ENCODE assay signal across 29 mouse cellular contexts in the genomic region with DNA sequence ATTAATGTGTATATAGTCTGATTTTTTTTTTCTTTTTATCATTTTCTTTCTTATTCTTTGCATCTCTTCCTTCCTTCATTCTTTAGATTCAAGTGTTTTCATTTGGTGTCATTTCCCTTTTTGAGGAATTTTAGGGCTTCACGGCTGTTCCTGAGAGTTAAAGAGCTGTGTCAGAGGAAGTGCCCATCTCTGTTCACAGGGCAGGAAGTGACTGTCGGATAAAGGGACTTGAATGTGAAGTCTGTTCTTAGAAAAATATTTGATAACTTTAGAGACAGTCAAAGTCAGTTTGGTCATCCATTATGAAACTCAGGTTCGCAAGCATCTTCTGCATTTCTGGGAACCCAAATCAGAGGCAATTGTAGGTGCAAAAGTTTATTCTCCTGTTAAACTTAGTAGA. TPM values are rescaled to one million over a fixed set of nuclear protein-coding genes. Genes with fewer than 3 reads are reported as not detected.
DNase-seq lines count a peak whose midpoint lies in the region; ATAC-seq lines count a peak whose summit lies in the region.
"Had no signal": no experiment of that assay in that cellular context is flagged by ENCODE, and none has a peak within 500 bp of the region (broad histone marks: within the 10 kb centered on the region; RNA-seq: fewer than 3 reads in every experiment).

No protein-coding gene starts in this region.

- H3K36me3 ChIP-seq in kidney, embryonic 16.5 days (ENCODE audit: insufficient read depth, low read length), result no peaks in the 10 kb centered on the region
- H3K36me3 ChIP-seq: heart, embryonic 10.5 days; heart, embryonic 15.5 days; kidney, embryonic 15.5 days; limb, embryonic 12.5 days; midbrain, embryonic 10.5 days; midbrain, embryonic 15.5 days; neural tube, embryonic 12.5 days had no signal

- H3K4me1 ChIP-seq in kidney, embryonic 16.5 days (ENCODE audit: insufficient read depth, low read length), result peaks cover 38% of the 10 kb centered on the region

- DNase-seq in kidney, postnatal 4 days, result no peak
- DNase-seq in CD4-positive, CD25-positive, alpha-beta regulatory T cell, adult 2 months (ENCODE audit: low read depth, low spot score), result peak; percentile 29
- DNase-seq in adrenal gland, adult 8-10 months, result no peak
- DNase-seq in layer of hippocampus, adult 18-20 months (ENCODE audit: low spot score in 2 of 2), result no peak
- DNase-seq in kidney, adult 18-20 months, result no peak
- DNase-seq: adrenal gland, postnatal 36 days; cerebellum, adult 2 months; cerebellum, postnatal 14 days; lung, postnatal 4 days; right cerebral cortex, postnatal 4 days; thymus, adult 18-20 months had no signal

- no peak for ATAC-seq in kidney, embryonic 16.5 days (ENCODE audit: low FRiP score, low TSS enrichment)
- peak; percentile 32 for ATAC-seq in activated CD4-positive, CD25-positive, alpha-beta regulatory T cell, adult 4 months
- peak; percentile 43 for ATAC-seq in inflammation-experienced regulatory T-cells, adult 6 months
- ATAC-seq: forebrain, embryonic 13.5 days; hindbrain, embryonic 16.5 days; intestine, postnatal 0 days; lung, postnatal 0 days; midbrain, embryonic 15.5 days; Patski had no signal

- H3K9ac ChIP-seq in kidney, embryonic 16.5 days (replicated peaks; ENCODE audit: low read length), result no peak overlapping the region
- H3K9ac ChIP-seq: forebrain, embryonic 13.5 days; heart, embryonic 15.5 days; kidney, embryonic 15.5 days; limb, embryonic 12.5 days; midbrain, embryonic 15.5 days; neural tube, embryonic 12.5 days had no signal

- H3K27me3 ChIP-seq in kidney, embryonic 16.5 days (ENCODE audit: insufficient read depth, low read length), result no peaks in the 10 kb centered on the region
- H3K27me3 ChIP-seq: CH12.LX; forebrain, embryonic 13.5 days; heart, embryonic 15.5 days; kidney, embryonic 15.5 days; limb, embryonic 12.5 days; midbrain, embryonic 15.5 days; neural tube, embryonic 12.5 days; Patski had no signal

- no peaks in the 10 kb centered on the region for H3K9me3 ChIP-seq in kidney, embryonic 16.5 days (ENCODE audit: low read length)
- H3K9me3 ChIP-seq: forebrain, embryonic 13.5 days; heart, embryonic 10.5 days; heart, embryonic 15.5 days; kidney, embryonic 15.5 days; limb, embryonic 12.5 days; midbrain, embryonic 10.5 days; midbrain, embryonic 15.5 days; neural tube, embryonic 12.5 days had no signal

- H3K27ac ChIP-seq in kidney, embryonic 16.5 days (ENCODE audit: low read length), result 0 out of 2 replicates have a peak overlapping the region, but pooled peaks have one; percentile 43
- H3K27ac ChIP-seq: forebrain, embryonic 13.5 days; heart, embryonic 10.5 days; heart, embryonic 15.5 days; kidney, embryonic 15.5 days; left cerebral cortex, adult 2 months; limb, embryonic 12.5 days; midbrain, embryonic 10.5 days; midbrain, embryonic 15.5 days; neural tube, embryonic 12.5 days; stomach, postnatal 0 days had no signal

- 42% methylated on average over 3 of the region's 3 CpGs for WGBS in kidney, embryonic 16.5 days

- no peak overlapping the region for H3K4me3 ChIP-seq in kidney, embryonic 16.5 days (ENCODE audit: low read length)
- H3K4me3 ChIP-seq: forebrain, embryonic 13.5 days; heart, embryonic 10.5 days; heart, embryonic 15.5 days; kidney, embryonic 15.5 days; left cerebral cortex, adult 2 months; limb, embryonic 12.5 days; midbrain, embryonic 10.5 days; midbrain, embryonic 15.5 days; neural tube, embryonic 12.5 days had no signal

- H3K4me2 ChIP-seq in kidney, embryonic 16.5 days (replicated peaks; ENCODE audit: low read depth, low read length), result no peak overlapping the region
- H3K4me2 ChIP-seq: forebrain, embryonic 13.5 days; heart, embryonic 15.5 days; kidney, embryonic 15.5 days; limb, embryonic 12.5 days; midbrain, embryonic 15.5 days; neural tube, embryonic 12.5 days had no signal

RNA-seq across cellular contexts. Expression of a gene that starts 55.2 kb away (rescaled TPM):
- 91.3 and 95.2 TPM in 2 replicates for polyA plus RNA-seq in kidney, embryonic 16.5 days (2015; fragmentation: Nextera tagmentation; extraction: Ambion mirVana)
- 10 to 100 TPM; 21.3 TPM for polyA plus RNA-seq in activated CD4-positive, CD25-positive, alpha-beta regulatory T cell, adult 4 months (2017; shearing (Covaris generic))
- 10 to 100 TPM; 20.0 to 28.6 (median 21.7) TPM for polyA plus RNA-seq in inflammation-experienced regulatory T-cells, adult 6 months (2017; shearing (Covaris generic))
- total RNA-seq in adrenal gland, adult 8-10 months (2022), result 100 to 1,000 TPM; 117 to 132 (median 119) TPM
- total RNA-seq in layer of hippocampus, adult 18-20 months (2021), result 100 to 1,000 TPM; 141 to 164 TPM
